Mouse (Mus musculus) neural tube, embryonic 11.5 days (tissue): ENCODE results near the gene Gan. TPM values are rescaled to one million over a fixed set of nuclear protein-coding genes. Genes with fewer than 3 reads are reported as not detected.

Experiments
- ATAC-seq: fragments of 200-750 bp; cut with Nextera tagmentation; 2 replicates; pipeline ENCODE4 v1.8.0; 2017; ENCODE audit warnings: moderate number of reproducible peaks, mild to moderate bottlenecking, moderate TSS enrichment, moderate library complexity; ENCODE audit not compliant: insufficient read depth, low FRiP score, low TSS enrichment
- DNase-seq: peaks from one replicate; pipeline ENCODE4 v3.0.0-alpha.2; 2015; ENCODE audit warnings: low spot score
- H3K27ac ChIP-seq: fragments of 300-500 bp; sonication (generic); 2 replicates; pipeline ENCODE4 v1.5.1; 2014; ENCODE audit warnings: low read depth, mild to moderate bottlenecking, low read length
- H3K27me3 ChIP-seq: fragments of 300-500 bp; sonication (generic); 2 replicates; pipeline ENCODE4 v1.6.1; 2014; ENCODE audit warnings: mild to moderate bottlenecking, low read length, mixed read lengths; ENCODE audit not compliant: control insufficient read depth, insufficient read depth
- H3K36me3 ChIP-seq: fragments of 300-500 bp; sonication (generic); 2 replicates; pipeline ENCODE4 v1.6.1; 2014; ENCODE audit warnings: mild to moderate bottlenecking, low read length, moderate library complexity, mixed read lengths; ENCODE audit not compliant: control insufficient read depth, insufficient read depth
- H3K4me1 ChIP-seq: fragments of 300-500 bp; sonication (generic); 2 replicates; pipeline ENCODE4 v1.6.1; 2014; ENCODE audit warnings: low read length, mixed read lengths; ENCODE audit not compliant: control insufficient read depth, insufficient read depth
- H3K4me2 ChIP-seq: fragments of 300-500 bp; sonication (generic); 2 replicates; pipeline ENCODE4 v1.6.1; 2014; ENCODE audit warnings: low read depth, mild to moderate bottlenecking, moderate library complexity
- H3K4me3 ChIP-seq: fragments of 300-500 bp; sonication (generic); 2 replicates; pipeline ENCODE4 v1.5.1; 2014; ENCODE audit warnings: low read depth, low read length
- H3K9ac ChIP-seq: fragments of 300-500 bp; sonication (generic); 2 replicates; pipeline ENCODE4 v1.6.1; 2014; ENCODE audit warnings: mild to moderate bottlenecking, low read length
- H3K9me3 ChIP-seq: fragments of 300-500 bp; sonication (generic); 2 replicates; pipeline ENCODE4 v1.6.1; 2016; ENCODE audit warnings: low read length; ENCODE audit not compliant: control insufficient read depth
- WGBS: fragments of 180-500 bp; shearing (Covaris S2); extraction: QIAGEN DNeasy Blood & Tissue Kit; methylation state at CpG from one replicate; pipeline ENCODE4 v1.1.7; 2014; 5-methylcytosine and 5-hydroxymethylcytosine counted together
- polyA plus RNA-seq: library from polyadenylated mRNA; unstranded; fragments of >200 nt; fragmentation: Nextera tagmentation; extraction: Ambion mirVana; gene quantifications from 2 replicates; pipeline ENCODE4 v1.2.1, GENCODE M21; 2014

The Gan gene
- polyA plus RNA-seq, 1 experiment from 2014 or later = 2.3 TPM

DNA sequence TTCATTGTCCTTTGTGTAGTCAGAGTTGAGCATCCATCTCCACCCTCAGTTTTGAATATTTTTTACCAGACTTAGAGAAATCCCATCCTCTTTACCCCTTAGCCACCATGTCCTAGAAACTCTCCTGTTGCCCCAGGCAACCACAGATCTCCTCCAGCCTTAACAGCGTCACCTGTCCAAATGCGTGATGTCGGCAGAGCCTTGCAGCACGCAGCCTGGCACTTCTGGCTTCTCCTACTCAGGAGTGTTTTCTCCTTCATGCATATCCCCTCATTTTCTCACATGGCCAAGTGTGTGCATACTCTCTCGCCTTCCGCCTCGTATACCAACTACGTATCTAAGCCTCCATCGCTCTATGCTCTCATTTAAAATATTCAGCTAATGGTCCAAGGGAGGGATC is 39.5 kb upstream of the Gan start:
- Histone ChIP-seq H3K27me3 (no peaks in the 10 kb centered on the region), H3K4me3 (no peak overlapping the region), H3K4me2 (no peak overlapping the region), H3K4me1 (no peaks in the 10 kb centered on the region), H3K36me3 (no peaks in the 10 kb centered on the region), H3K9ac (no peak overlapping the region), H3K27ac (no peak overlapping the region), H3K9me3 (no peaks in the 10 kb centered on the region)
- WGBS = 91% methylated on average over 9 of the region's 9 CpGs
- ATAC-seq (no peak), DNase-seq (no peak)

DNA sequence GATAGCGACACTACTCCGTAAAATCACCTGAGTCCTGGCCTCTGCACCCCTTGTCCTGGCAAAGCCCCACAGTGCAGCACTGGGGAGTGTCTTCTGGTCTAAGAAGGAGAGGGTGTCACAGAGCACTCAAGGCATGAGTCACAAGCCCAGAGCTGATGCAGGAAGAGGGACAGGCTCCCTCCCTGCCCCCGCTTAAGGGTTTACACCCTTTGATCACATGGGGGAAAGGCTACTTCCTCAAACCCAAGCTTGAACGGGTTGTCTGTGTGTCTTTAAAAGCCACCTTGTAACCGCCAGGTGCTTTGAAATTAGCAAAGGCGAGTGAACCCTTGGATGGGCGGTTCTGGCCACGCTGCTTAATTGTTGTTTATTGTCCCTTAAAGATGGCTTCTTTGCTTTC is 36.7 kb upstream of the Gan start:
- Histone ChIP-seq H3K4me1 (no peaks in the 10 kb centered on the region), H3K36me3 (no peaks in the 10 kb centered on the region), H3K9me3 (no peaks in the 10 kb centered on the region), H3K27me3 (no peaks in the 10 kb centered on the region), H3K27ac (no peak overlapping the region), H3K4me3 (no peak overlapping the region), H3K4me2 (no peak overlapping the region), H3K9ac (no peak overlapping the region)
- WGBS = 46% methylated on average over 8 of the region's 8 CpGs
- ATAC-seq (no peak), DNase-seq (no peak)

DNA sequence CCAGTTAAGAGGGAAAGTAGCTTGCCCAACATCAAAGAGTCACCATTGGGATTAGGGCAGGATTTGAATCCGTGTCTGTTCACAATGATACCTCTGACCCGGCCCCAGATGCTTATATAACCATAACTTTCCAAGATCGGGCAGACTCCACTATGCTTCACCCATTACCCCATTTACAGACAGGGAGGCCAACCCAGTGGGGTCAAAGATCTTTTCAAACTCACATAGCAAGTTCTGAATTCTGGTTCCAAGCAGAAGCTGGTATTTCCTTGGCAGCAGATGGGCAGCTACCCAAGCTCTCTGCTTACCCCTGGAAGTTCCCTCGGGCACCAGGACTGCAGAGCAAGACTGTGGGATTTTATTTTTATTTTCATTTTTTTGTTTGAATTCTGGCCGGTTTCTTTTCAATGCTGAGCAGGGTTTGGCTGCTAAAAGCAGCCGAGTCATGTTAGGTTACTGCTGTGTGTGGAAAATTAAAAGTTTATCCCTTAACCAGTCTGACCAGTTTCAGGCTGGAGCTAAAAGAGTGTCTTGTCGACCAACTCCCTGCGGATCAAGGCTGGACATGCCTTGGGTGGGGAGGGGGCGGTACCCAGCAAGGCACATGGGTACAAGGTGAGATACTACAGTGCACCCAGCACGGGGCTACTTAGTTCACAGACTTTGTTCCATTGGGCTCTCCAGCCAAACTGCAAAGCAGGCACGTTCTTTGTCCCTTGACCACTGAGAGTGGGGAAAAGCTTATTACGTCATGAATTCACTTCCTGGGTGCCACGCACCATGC is 33.9 kb upstream of the Gan start:
- 84% methylated on average over 13 of the region's 13 CpGs for WGBS
- no peak overlapping the region for H3K4me2 ChIP-seq
- ATAC-seq (no peak), DNase-seq (no peak)
- H3K4me1 ChIP-seq = no peaks in the 10 kb centered on the region
- no peaks in the 10 kb centered on the region for H3K9me3 ChIP-seq
- no peak overlapping the region for H3K27ac ChIP-seq
- no peaks in the 10 kb centered on the region for H3K36me3 ChIP-seq
- H3K9ac ChIP-seq = no peak overlapping the region
- H3K27me3 ChIP-seq = no peaks in the 10 kb centered on the region
- no peak overlapping the region for H3K4me3 ChIP-seq

DNA sequence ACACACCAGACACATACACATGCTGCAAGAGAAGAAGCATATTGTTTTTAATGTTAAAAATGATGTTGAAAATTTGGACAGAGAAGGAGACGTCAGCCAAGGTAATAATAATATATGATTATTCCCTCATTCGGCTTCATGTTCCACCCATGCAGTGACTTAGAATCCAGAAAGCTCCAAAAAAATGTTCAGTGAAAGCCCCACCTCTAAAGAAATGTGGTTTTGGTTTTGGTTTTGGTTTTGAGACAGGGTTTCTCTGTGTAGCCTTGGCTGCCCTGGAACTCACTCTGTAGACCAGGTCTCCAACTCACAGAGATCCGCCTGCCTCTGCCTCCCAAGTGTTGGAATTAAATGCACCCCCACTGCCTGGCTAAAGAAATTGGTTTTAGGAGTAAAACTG is 32.1 kb upstream of the Gan start:
- WGBS = 94% methylated on average over 3 of the region's 3 CpGs
- ATAC-seq (no peak), DNase-seq (no peak)
- no peaks in the 10 kb centered on the region for H3K4me1 ChIP-seq
- H3K9me3 ChIP-seq = no peaks in the 10 kb centered on the region
- H3K9ac ChIP-seq = no peak overlapping the region
- H3K4me2 ChIP-seq = no peak overlapping the region
- H3K36me3 ChIP-seq = no peaks in the 10 kb centered on the region
- no peak overlapping the region for H3K27ac ChIP-seq
- no peaks in the 10 kb centered on the region for H3K27me3 ChIP-seq
- no peak overlapping the region for H3K4me3 ChIP-seq

DNA sequence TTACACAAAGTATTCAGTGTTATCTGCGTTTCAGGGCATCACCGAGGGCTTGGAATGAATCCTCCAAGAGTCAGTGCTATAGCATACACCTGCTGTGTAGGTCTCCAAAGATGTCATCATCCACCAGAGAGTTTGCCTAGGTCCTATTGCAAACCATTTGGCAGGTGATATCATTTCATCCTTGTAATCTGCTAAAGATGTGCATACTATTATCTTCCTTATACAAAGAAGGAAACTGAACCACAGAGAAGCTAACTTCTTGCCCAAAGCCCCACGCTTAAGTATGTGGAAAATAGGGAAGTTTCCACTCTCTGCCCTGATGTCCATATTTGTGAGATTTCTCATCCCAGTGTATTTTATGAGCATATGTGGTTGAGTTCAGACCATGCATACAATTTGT is 31.5 kb upstream of the Gan start:
- ATAC-seq (no peak), DNase-seq (no peak)
- Histone ChIP-seq H3K27me3 (no peaks in the 10 kb centered on the region), H3K9ac (no peak overlapping the region), H3K4me3 (no peak overlapping the region), H3K36me3 (no peaks in the 10 kb centered on the region), H3K4me2 (no peak overlapping the region), H3K4me1 (no peaks in the 10 kb centered on the region), H3K27ac (no peak overlapping the region), H3K9me3 (no peaks in the 10 kb centered on the region)
- 89% methylated on average over 3 of the region's 3 CpGs for WGBS

DNA sequence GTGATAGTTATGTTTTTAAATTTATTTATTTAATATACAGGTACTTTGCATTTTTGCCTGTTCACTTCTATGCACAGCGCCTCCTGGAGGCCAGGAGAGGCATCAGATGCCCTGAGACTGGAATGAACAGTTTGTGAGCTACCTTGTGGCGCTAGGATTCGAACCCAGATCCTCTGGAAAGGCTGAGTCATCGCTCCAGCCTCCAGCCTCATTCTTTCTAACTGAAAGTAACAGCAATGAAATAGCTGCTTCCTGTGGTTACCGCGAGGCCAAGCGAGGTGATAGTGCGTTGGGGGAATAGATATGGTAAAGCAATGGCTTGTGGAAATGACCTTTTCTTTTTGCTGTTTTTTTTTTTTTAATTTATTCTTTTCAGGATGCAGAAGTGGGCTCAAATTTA is 30.9 kb upstream of the Gan start:
- Histone ChIP-seq H3K4me1 (no peaks in the 10 kb centered on the region), H3K9me3 (no peaks in the 10 kb centered on the region), H3K9ac (no peak overlapping the region), H3K27me3 (no peaks in the 10 kb centered on the region), H3K4me2 (no peak overlapping the region), H3K4me3 (no peak overlapping the region), H3K36me3 (no peaks in the 10 kb centered on the region), H3K27ac (no peak overlapping the region)
- WGBS = 87% methylated on average over 8 of the region's 8 CpGs
- DNase-seq = no peak
- ATAC-seq = no peak

DNA sequence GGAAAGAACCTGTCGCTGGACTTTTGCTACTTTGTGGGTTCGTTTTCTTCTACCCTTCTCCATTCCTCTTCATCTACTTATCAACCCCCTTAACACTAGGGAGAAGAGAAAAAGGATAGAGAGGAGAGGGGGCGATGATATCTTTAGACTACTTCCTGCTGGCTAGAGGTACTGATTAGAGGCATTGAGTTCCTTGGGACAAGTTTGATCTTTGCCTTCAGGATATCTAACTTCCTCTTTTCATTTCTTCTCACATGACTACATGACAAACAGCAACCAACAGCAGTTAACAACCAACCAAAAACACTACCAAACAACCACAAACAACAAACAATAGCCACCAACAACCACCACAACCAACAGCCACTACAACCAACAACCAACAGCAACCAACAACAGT is 24.2 kb upstream of the Gan start:
- 94% methylated on average over 3 of the region's 3 CpGs for WGBS
- DNase-seq = no peak
- no peaks in the 10 kb centered on the region for H3K9me3 ChIP-seq
- H3K36me3 ChIP-seq = no peaks in the 10 kb centered on the region
- H3K4me3 ChIP-seq = no peak overlapping the region
- H3K4me2 ChIP-seq = no peak overlapping the region
- H3K27me3 ChIP-seq = no peaks in the 10 kb centered on the region
- ATAC-seq = no peak
- H3K4me1 ChIP-seq = no peaks in the 10 kb centered on the region
- no peak overlapping the region for H3K27ac ChIP-seq
- H3K9ac ChIP-seq = no peak overlapping the region

DNA sequence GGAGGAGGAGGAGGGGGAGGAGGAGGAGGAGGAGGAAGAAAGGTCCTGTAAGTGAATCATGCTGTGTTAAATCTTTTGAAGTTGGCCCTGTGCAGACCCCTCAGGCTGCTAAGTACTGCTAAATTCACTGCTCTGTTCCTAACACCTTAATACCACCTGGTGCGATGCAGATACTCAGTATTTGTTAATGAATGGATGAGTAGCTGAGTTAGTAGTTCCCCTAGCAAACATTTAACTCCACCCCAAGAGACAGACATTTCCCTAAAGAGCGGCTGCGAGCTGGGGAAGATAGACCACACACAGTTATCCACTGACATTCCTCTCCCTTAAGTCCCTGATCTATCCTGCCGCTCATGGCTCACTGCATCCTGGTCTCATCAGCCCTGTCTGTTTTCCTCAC is 21.6 kb upstream of the Gan start:
- no peak overlapping the region for H3K27ac ChIP-seq
- DNase-seq (no peak), ATAC-seq (no peak)
- H3K4me2 ChIP-seq = no peak overlapping the region
- no peaks in the 10 kb centered on the region for H3K4me1 ChIP-seq
- H3K36me3 ChIP-seq = no peaks in the 10 kb centered on the region
- H3K9me3 ChIP-seq = no peaks in the 10 kb centered on the region
- H3K9ac ChIP-seq = no peak overlapping the region
- no peak overlapping the region for H3K4me3 ChIP-seq
- no peaks in the 10 kb centered on the region for H3K27me3 ChIP-seq
- 9% methylated on average over 4 of the region's 4 CpGs for whole genome bisulfite sequencing

DNA sequence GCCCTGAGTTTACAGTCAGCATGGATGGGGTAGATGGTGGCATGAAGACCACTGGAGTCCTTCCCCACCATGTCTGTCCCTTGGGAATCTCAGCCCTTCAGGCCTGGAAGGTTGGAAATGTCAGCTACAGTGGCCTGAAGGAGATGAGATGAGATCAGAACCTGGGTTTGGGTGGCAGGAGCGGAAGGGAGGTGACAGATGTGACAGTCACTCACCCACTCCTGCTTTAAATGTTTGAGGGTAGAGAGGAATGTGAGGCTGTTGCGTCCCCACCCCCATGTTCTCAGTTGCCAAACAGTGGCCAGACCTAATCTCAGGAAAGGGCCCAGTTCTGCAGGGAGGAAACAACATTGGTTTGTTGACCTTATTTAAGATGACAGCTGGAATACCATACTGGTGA is 21.2 kb upstream of the Gan start:
- no peak for ATAC-seq
- H3K27me3 ChIP-seq = no peaks in the 10 kb centered on the region
- H3K4me2 ChIP-seq = no peak overlapping the region
- no peaks in the 10 kb centered on the region for H3K4me1 ChIP-seq
- DNase-seq = no peak
- H3K4me3 ChIP-seq = no peak overlapping the region
- no peaks in the 10 kb centered on the region for H3K9me3 ChIP-seq
- no peak overlapping the region for H3K27ac ChIP-seq
- H3K36me3 ChIP-seq = no peaks in the 10 kb centered on the region
- 49% methylated on average over 2 of the region's 2 CpGs for WGBS
- H3K9ac ChIP-seq = no peak overlapping the region
